Mouse (Mus musculus) midbrain, postnatal 0 days (tissue): Measurements from ENCODE around the gene Tepsin. TPM values are rescaled to one million over a fixed set of nuclear protein-coding genes. Genes with fewer than 3 reads are reported as not detected.

Experiments used
- ATAC-seq: fragments of 200-750 bp; cut with Nextera tagmentation; 2 replicates; pipeline ENCODE4 v1.8.0; 2017; ENCODE audit warnings: moderate number of reproducible peaks, mild to moderate bottlenecking, moderate TSS enrichment, moderate library complexity; ENCODE audit not compliant: low FRiP score
- DNase-seq: peaks from one replicate; pipeline ENCODE4 v3.0.0-alpha.2; 2015; ENCODE audit warnings: low spot score
- H3K27ac ChIP-seq: fragments of 300-500 bp; sonication (generic); 2 replicates; pipeline ENCODE4 v1.5.1; 2014; ENCODE audit warnings: low read depth, mild to moderate bottlenecking, low read length, mixed read lengths
- H3K27me3 ChIP-seq: fragments of 300-500 bp; sonication (generic); 2 replicates; pipeline ENCODE4 v1.6.1; 2014; ENCODE audit warnings: low read length, control low read depth, mixed read lengths; ENCODE audit not compliant: insufficient read depth
- H3K36me3 ChIP-seq: fragments of 300-500 bp; sonication (generic); 2 replicates; pipeline ENCODE4 v1.6.1; 2014; ENCODE audit warnings: low read length, control low read depth, mixed read lengths; ENCODE audit not compliant: insufficient read depth
- H3K4me1 ChIP-seq: fragments of 300-500 bp; sonication (generic); 2 replicates; pipeline ENCODE4 v1.6.1; 2014; ENCODE audit warnings: mild to moderate bottlenecking, control low read depth, antibody characterized with exemption, low read length, mixed read lengths; ENCODE audit not compliant: insufficient read depth
- H3K4me2 ChIP-seq: fragments of 300-500 bp; sonication (generic); 2 replicates; pipeline ENCODE4 v1.6.1; 2014; ENCODE audit warnings: low read depth, mild to moderate bottlenecking, low read length, mixed read lengths; ENCODE audit not compliant: poor library complexity, severe bottlenecking
- H3K4me3 ChIP-seq: fragments of 300-500 bp; sonication (generic); 2 replicates; pipeline ENCODE4 v1.5.1; 2014; ENCODE audit warnings: low read depth, mild to moderate bottlenecking, low read length, moderate library complexity
- H3K9ac ChIP-seq: fragments of 300-500 bp; sonication (generic); replicated peaks from 2 replicates; pipeline ENCODE4 v1.6.1; 2014; ENCODE audit warnings: mild to moderate bottlenecking, low read length, moderate library complexity, mixed read lengths; ENCODE audit not compliant: poor library complexity, severe bottlenecking
- H3K9me3 ChIP-seq: fragments of 300-500 bp; sonication (generic); 2 replicates; pipeline ENCODE4 v1.6.1; 2016; ENCODE audit warnings: low read length, control low read depth
- CTCF ChIP-seq: IDR thresholded peaks from 2 replicates; pipeline ENCODE4 v1.5.1; 2016; ENCODE audit warnings: antibody characterized with exemption, mild to moderate bottlenecking
- WGBS: fragments of 180-500 bp; shearing (Covaris S2); extraction: QIAGEN DNeasy Blood & Tissue Kit; methylation state at CpG from one replicate; pipeline ENCODE4 v1.1.7; 2014; 5-methylcytosine and 5-hydroxymethylcytosine counted together
- polyA plus RNA-seq: library from polyadenylated mRNA; unstranded; fragments of >200 nt; fragmentation: Nextera tagmentation; extraction: Ambion mirVana; gene quantifications from 2 replicates; pipeline ENCODE4 v1.2.1, GENCODE M21; 2015
- total RNA-seq: library from RNA; depleted of rRNA; stranded (reverse); fragments of >200 nt; gene quantifications from 2 replicates; pipeline ENCODE4 v1.2.3, GENCODE M21; 2014; rRNA removed

The Tepsin gene
- total RNA-seq (28.6 and 32.1 TPM in 2 replicates), polyA plus RNA-seq (14.9 and 17.6 TPM in 2 replicates)

GRCm38 (mm10) chr11:120098588-120099511 lies at the start of gene Tepsin, which contains the start of gene Ndufaf8:
Gene Tepsin (minus strand): TSS chr11:120098731.
Gene Ndufaf8 (plus strand): TSS chr11:120098928.
- under 1% methylated on average over 77 of the region's 77 CpGs for WGBS
- TF ChIP-seq CTCF = peak; percentile 1; the same call in 1 of the 2 replicates
- Histone ChIP-seq H3K9ac (peak within 1 kb of the TSS; percentile 80), H3K9me3 (no peaks in the 10 kb centered on the region), H3K36me3 (peaks cover 20% of the 10 kb centered on the region), H3K27ac (peak within 1 kb of the TSS; percentile 89), H3K4me1 (peaks cover 13% of the 10 kb centered on the region; the same call in 1 of the 2 replicates), H3K27me3 (no peaks in the 10 kb centered on the region), H3K4me3 (peak within 1 kb of the TSS; percentile 72), H3K4me2 (peak within 1 kb of the TSS; percentile 96)
- DNase-seq (peak; percentile 98), ATAC-seq (peak; percentile 97)

- DNase-seq (no peak), ATAC-seq (no peak)
- Histone ChIP-seq H3K36me3 (no peaks in the 10 kb centered on the region), H3K27me3 (no peaks in the 10 kb centered on the region), H3K4me1 (no peaks in the 10 kb centered on the region), H3K9ac (no peak overlapping the region), H3K4me3 (no peak overlapping the region), H3K27ac (no peak overlapping the region), H3K4me2 (no peak overlapping the region), H3K9me3 (no peaks in the 10 kb centered on the region)
- WGBS = 88% methylated on average over 13 of the region's 13 CpGs
- TF ChIP-seq CTCF = no peak
Observed at GRCm38 (mm10) chr11:120143708-120144497, 45.4 kb upstream of the Tepsin start.

GRCm38 (mm10) chr11:120142601-120143051 lies 44.1 kb upstream of the Tepsin start:
- Histone ChIP-seq H3K9me3 (no peaks in the 10 kb centered on the region), H3K4me1 (no peaks in the 10 kb centered on the region), H3K4me2 (no peak overlapping the region), H3K27ac (no peak overlapping the region; the same call in 1 of the 2 replicates), H3K4me3 (no peak overlapping the region), H3K36me3 (0 out of 2 replicates have a peak, but pooled peaks cover 5% of the 10 kb centered on the region), H3K9ac (no peak overlapping the region), H3K27me3 (no peaks in the 10 kb centered on the region)
- DNase-seq (peak; percentile 54), ATAC-seq (0 out of 2 replicates have a peak, but pooled peaks have one; percentile 60)
- peak; percentile 53 for TF ChIP-seq CTCF
- whole genome bisulfite sequencing = 70% methylated on average over 3 of the region's 3 CpGs

GRCm38 (mm10) chr11:120140255-120140654 lies 41.7 kb upstream of the Tepsin start:
- 66% methylated on average over 6 of the region's 6 CpGs for WGBS
- Histone ChIP-seq H3K27me3 (no peaks in the 10 kb centered on the region), H3K9me3 (no peaks in the 10 kb centered on the region), H3K27ac (no peak overlapping the region), H3K4me2 (no peak overlapping the region), H3K4me1 (no peaks in the 10 kb centered on the region), H3K4me3 (no peak overlapping the region), H3K9ac (no peak overlapping the region), H3K36me3 (0 out of 2 replicates have a peak, but pooled peaks cover 5% of the 10 kb centered on the region)
- no peak for TF ChIP-seq CTCF
- ATAC-seq = no peak
- no peak for DNase-seq

GRCm38 (mm10) chr11:120139309-120139731 lies 40.8 kb upstream of the Tepsin start:
- H3K27ac ChIP-seq = no peak overlapping the region

More at GRCm38 (mm10) chr11:120139309-120139731, 40.8 kb upstream of the Tepsin start:
- Histone ChIP-seq H3K27me3 (no peaks in the 10 kb centered on the region), H3K4me1 (no peaks in the 10 kb centered on the region), H3K9me3 (no peaks in the 10 kb centered on the region), H3K4me3 (no peak overlapping the region), H3K4me2 (no peak overlapping the region), H3K36me3 (peaks cover 10% of the 10 kb centered on the region), H3K9ac (no peak overlapping the region)
- ATAC-seq = no peak
- WGBS = 91% methylated on average over 10 of the region's 10 CpGs
- DNase-seq = no peak
- no peak for TF ChIP-seq CTCF
